Mouse (Mus musculus) 3134 (cell line): ENCODE measurements around the gene Slc25a16.

ENCODE experiments used
- DNase-seq: peaks from one replicate; pipeline ENCODE4 v3.0.0-alpha.2; 2011; ENCODE audit warnings: low spot score; ENCODE audit not compliant: insufficient read length; ENCODE audit errors: extremely low read depth

Gene Slc25a16

DNA sequence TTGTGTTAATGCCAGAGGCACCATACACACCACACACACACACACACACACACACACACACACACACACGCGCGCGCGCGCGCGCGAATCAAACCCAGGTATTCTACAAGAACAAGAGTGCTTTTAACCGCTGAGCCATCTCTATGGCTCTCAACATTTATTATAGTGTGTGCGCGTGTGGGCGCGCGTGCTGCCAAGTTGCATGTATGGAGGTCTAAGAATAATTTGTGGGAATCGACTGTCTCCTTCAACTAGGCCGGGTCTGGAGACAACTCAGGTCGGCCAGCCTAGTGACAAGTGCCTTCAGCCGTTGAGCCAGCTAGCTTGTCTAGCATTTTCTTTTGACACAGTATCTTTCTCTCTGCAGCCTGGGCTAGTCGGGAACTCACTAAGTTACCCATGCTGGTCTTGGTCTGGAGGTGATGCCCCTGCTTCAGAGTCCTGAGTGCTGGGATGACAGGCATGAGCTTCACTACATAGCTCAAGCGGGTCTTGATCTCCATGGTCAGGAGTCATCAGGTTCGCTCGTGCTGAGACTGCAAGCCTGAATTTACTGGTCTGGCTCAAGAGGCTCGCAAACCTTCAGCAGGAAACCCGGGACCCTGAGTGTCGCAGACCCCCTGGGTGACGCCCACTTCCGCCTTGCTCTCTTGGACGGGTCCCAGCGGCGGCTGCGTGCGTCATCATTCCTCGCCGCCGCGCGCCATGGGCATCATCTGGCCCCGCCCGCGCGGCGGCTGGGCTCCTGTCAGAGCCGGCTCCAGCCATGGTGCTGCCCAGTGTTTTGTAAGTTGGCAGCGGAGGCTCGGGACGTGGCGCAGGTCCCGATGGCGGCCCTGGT is at the start of gene Slc25a16:
TSS of gene Slc25a16 (plus strand) at position 709 of the 841 bp plus-strand sequence.
- DNase-seq, result peak; percentile 91

GRCm38 (mm10) chr10:62874828-62875227 is 45.6 kb upstream of the Slc25a16 start:
- no peak for DNase-seq

DNA sequence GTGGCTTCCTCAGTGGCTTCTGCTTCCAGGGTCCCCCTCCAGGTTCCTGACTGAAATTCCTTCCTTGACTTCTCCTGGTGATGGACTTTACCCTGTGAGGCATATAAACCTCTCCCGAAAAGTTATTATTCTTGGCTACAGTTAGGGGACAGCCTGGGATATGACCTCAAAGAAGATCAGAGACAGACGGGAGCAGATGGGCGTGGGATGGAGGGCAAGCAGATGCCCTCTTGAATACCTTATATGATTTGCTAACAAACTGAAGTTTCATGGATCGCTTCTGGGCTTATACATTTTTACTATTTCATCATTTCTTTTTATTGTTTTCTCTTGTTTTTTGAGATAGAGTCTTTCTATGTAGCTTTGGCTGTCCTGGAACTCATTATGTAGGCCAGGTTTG is 44.9 kb upstream of the Slc25a16 start:
- DNase-seq, result no peak

DNA sequence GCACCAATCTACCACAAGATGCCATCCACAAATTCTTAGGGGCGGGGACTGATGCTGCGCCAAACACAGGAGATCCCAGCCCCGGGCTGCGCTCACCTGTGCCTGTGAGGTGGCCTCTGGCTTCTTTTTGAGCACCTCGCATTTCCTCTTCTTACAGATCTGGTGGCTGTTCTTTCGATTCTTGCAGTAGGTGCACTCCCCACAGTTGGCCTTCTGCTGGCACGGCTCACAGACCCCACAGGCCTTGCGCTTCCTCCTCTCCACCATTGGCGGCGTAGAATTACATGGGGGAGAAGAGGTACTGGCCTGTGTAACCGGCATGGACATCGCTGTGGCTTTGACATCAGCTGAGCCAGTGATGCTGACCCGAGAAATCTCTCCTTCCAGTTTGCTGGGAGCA is 42.4 kb upstream of the Slc25a16 start:
- no peak for DNase-seq

DNA sequence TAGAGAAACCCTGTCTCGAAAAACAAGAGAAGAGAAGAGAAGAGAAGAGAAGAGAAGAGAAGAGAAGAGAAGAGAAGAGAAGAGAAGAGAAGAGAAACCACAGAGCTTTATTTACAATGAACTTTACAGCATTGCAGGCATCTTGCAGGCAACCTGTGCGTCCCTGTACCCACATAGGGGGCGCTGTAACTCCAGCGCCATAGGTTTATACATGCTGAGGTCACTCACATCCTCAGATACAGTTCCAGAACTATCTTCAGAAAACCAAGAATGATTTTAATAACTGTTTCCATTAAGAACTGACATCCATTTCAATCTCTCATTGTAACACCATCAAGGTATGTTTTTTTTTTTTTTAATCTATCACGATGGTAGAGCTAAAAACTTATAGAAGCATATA is 39.2 kb upstream of the Slc25a16 start:
- no peak for DNase-seq

- no peak for DNase-seq
Measured at GRCm38 (mm10) chr10:62883933-62884372, 36.5 kb upstream of the Slc25a16 start.

- no peak for DNase-seq
Measured at GRCm38 (mm10) chr10:62884517-62884916, 35.9 kb upstream of the Slc25a16 start.

DNA sequence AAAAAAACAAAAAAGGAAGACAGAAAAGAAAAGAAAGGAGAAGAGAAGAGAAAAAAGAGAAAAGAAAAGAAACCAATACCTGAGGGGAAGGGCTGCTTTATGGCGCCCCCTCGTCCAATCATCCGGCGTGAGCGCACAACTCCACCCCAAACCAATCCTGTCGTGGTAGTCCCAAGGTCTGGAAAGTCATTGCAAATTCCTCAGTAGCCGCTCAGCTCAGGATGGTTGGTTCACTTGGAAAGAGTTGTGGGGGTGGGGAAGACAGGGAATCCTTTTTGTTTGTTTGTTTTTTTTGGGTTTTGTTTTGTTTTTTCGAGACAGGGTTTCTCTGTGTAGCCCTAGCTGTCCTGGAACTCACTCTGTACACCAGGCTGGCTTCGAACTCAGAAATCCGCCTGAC is 35.0 kb upstream of the Slc25a16 start:
- no peak for DNase-seq

DNA sequence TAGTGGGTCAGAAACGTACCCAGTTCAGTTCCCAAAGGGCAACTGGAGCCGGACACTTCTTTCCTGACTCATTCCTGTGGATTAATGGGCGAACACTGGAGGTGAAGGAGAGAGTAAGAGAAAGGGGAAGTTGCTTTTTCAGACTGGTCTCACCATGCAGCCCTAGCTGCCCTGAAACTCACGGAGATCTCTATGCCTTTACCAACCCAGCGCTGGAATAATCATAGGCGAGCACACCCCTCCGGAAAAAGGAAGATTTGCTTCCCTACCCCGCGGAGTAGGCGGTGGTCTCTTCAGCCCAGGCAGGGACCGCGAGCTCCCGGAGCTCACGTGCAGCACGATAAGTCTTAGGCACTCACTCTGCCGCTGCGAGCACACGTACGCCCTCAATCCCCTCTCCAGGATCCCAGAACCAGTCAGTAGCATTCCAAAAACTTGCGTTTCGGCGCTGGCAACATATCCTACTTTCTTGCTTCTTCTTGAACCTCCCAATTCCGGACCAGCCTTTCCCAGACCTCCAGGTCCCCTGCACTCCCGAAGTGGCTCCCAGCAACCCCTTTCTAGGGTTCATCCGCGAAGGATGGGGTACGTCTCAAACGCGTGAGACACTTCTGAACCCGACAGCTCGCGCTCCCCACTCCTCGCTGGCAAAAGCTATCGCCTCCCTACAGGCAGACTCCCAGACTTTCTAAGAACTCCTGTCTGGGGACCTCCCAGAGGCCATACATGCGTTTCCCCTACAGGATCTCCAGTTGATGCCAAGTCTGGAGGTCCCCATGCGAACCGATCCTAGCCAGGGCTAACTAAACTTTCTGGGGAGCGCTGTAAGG is 34.2 kb upstream of the Slc25a16 start:
- no peak for DNase-seq

GRCm38 (mm10) chr10:62886799-62887591 is 33.4 kb upstream of the Slc25a16 start:
- DNase-seq, result no peak

- no peak for DNase-seq
Measured at GRCm38 (mm10) chr10:62891025-62891424, 29.4 kb upstream of the Slc25a16 start.

GRCm38 (mm10) chr10:62892549-62893232 is 27.7 kb upstream of the Slc25a16 start:
- DNase-seq, result no peak

- DNase-seq, result no peak
Measured at GRCm38 (mm10) chr10:62893356-62893884, 27.0 kb upstream of the Slc25a16 start.

DNA sequence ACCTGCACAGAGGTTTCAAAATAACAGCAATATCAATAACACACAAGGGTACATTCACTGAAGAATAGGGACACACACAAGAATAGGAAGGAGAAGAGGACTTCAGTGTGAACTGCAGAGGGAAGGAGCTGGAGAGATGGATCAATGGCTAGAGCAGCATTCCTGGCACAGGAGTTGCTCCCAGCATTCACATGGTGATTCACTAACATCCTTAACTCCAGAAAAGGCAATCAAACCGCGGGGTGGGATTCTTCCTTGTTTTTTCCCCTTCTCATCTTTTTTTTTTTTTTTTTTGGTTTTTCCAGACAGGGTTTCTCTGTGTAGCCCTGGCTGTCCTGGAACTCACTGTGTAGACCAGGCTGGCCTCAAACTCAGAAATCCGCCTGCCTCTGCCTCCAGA is 26.0 kb upstream of the Slc25a16 start:
- no peak for DNase-seq

- no peak for DNase-seq
Measured at GRCm38 (mm10) chr10:62895386-62895785, 25.0 kb upstream of the Slc25a16 start.

DNA sequence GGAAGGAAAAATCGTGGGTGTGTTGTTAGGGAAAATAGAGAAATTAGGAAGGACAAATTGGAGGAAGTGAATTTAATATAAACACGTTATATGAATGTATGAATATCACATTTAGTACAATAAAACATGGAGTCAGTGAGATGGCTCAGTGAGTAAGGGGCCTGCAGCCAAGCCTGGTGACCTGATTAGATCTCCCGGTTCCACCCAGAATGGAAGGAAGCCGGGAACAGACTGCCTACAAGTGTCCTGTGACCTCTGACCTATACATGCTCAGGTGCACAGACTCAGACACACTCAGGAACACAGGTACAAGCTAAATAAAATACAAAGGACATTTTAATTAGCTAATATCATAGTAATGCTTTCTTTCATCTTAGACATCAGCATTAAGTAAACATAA is 24.4 kb upstream of the Slc25a16 start:
- no peak for DNase-seq

DNA sequence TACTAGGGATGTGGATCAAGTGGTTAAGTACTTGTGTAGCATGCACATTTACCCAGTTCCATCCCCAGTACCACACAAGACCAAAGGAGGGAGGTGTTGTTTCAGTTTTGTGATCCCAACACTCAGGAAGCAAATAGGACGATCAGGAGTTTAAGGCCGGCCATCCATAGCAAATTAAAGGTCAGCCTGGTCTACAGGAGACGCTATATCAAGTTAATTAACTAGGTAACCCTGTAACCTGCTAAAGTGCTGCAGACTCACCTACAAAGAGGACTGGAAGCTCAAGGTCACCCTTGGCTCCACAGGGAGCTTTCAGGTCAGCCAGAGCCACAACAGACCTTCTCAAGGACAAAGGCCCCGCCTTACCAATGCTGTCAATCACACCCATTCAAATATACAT is 23.7 kb upstream of the Slc25a16 start:
- DNase-seq, result no peak

- DNase-seq, result no peak
Measured at GRCm38 (mm10) chr10:62897437-62897836, 23.0 kb upstream of the Slc25a16 start.

- DNase-seq, result no peak
Measured at GRCm38 (mm10) chr10:62898061-62898460, 22.4 kb upstream of the Slc25a16 start.

- DNase-seq, result no peak
Measured at GRCm38 (mm10) chr10:62900144-62900543, 20.3 kb upstream of the Slc25a16 start.
